Comparison of ENCODE assay signal across 11 mouse cellular contexts in the genomic region with DNA sequence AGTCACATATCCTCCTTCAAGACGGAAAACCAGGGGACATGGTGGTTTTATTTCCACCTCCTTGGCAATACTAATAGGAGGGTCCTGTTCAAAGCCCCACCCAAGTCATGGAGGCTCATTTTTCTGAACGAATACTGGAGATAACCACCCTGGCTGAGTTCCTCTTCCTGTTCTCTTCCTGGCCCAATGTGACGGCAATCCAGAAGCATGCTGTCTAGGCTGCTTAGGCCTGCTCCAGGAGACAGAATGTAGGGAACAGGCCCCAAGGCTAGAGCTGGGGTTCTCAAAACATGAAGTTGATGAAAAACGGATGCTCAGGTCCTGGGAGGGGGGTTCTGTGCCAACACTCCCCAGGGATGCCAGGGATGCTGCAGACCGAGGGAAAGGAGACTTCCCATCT.
"Had no signal": no experiment of that assay in that cellular context is flagged by ENCODE, and none has a peak within 500 bp of the region (broad histone marks: within the 10 kb centered on the region; RNA-seq: fewer than 3 reads in every experiment).

No protein-coding gene starts in this region.

- DNase-seq: kidney, adult 9 months; kidney, postnatal 36 days; layer of hippocampus, adult 9-11 months; layer of hippocampus, postnatal 36 days; lung, embryonic 14.5 days; lung, postnatal 10 days; thymus, postnatal 14 days had no signal

- H3K9me3 ChIP-seq: limb, embryonic 15.5 days; liver, embryonic 12.5 days; midbrain, embryonic 15.5 days; neural tube, embryonic 12.5 days had no signal

- ATAC-seq: liver, embryonic 12.5 days; midbrain, embryonic 15.5 days had no signal

- H3K4me3 ChIP-seq: limb, embryonic 15.5 days; liver, embryonic 12.5 days; midbrain, embryonic 15.5 days; neural tube, embryonic 12.5 days had no signal

- H3K4me1 ChIP-seq: neural tube, embryonic 12.5 days had no signal

- H3K36me3 ChIP-seq: limb, embryonic 15.5 days; liver, embryonic 12.5 days; midbrain, embryonic 15.5 days; neural tube, embryonic 12.5 days had no signal

- H3K27me3 ChIP-seq: limb, embryonic 15.5 days; midbrain, embryonic 15.5 days; neural tube, embryonic 12.5 days had no signal
